Mouse (Mus musculus) leukemia stem cell, adult 10-12 weeks (primary cell): ENCODE measurements around the gene Olfr1009. TPM values are rescaled to one million over a fixed set of nuclear protein-coding genes. Genes with fewer than 3 reads are reported as not detected.

ENCODE experiments used
- polyA plus RNA-seq: library from polyadenylated mRNA; stranded (reverse); fragments of >175 nt; gene quantifications from 2 replicates; pipeline ENCODE4 v1.2.3, GENCODE M21; 2012; ENCODE audit warnings: low replicate concordance

Gene Olfr1009
- polyA plus RNA-seq, result 0.12 TPM in 1 of 2 replicates, not detected in the other

GRCm38 (mm10) chr2:85715119-85715518 lies at the start of gene Olfr1009:
Olfr1009 (plus strand) TSS chr2:85715419.

DNA sequence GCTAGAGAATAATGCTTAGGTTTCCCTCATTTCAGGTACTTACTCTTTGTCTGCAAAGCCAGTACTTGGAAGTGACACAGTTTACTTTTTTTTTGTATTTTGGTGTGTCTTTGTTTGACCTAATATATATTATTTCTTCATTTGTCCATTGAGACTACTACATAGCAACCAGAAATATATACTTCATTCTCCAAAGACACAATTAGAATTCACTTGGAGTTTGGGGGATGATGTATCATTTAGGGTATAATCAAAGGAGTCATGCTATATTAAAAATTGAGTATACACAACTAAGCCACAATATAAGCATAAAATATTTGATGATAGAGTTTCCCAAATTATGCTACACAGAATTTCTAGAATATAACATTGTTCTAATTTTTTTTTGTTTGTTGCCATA lies 36.6 kb upstream of the Olfr1009 start, which contains the start of gene Olfr1006:
Gene Olfr1006 (minus strand): TSS at position 101 of the 400 bp plus-strand sequence.

GRCm38 (mm10) chr2:85689131-85689530 lies 26.1 kb upstream of the Olfr1009 start, which contains the start of gene Olfr1008:
Olfr1008 (plus strand) TSS chr2:85689431.

DNA sequence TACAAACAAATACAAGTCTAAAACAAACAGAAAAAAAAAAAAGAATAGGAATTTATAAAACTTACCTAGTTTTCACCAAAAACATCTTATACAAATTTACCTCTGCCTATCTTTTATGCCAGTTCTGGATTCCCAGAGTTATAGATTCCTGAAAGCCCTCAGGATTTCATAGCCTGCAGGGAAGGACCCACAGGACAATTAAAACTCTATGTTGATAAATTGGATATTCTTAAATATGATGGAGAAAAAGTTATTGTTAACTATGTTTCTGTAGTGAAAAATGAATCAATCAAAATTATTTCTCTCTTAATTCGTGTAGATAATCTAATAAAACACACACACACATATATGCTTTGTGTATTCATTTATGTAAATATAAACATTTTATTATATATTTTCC lies 47.4 kb downstream of the Olfr1009 start, which contains the start of gene Olfr1012:
Gene Olfr1012 (minus strand): TSS at position 101 of the 400 bp plus-strand sequence.

DNA sequence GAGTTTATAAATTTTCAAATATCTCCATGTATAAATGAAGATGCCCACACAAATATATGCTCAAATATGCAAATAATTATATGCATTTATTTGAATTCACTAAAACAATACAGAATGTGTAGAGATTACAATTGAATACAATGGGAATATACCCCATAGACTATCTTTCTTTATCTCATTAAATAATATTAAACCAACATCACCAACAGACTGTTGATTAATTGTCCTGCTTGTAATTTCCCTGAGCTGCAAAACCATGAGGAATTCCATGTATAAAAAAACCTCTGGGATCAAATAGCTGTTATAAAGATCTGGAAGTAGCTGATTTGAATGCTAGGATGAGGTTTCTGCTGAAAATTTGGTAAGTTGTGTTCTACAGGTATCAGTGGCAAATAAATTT lies 51.6 kb downstream of the Olfr1009 start, which contains the start of gene Olfr1013:
Gene Olfr1013 (plus strand): TSS at position 301 of the 400 bp plus-strand sequence.

DNA sequence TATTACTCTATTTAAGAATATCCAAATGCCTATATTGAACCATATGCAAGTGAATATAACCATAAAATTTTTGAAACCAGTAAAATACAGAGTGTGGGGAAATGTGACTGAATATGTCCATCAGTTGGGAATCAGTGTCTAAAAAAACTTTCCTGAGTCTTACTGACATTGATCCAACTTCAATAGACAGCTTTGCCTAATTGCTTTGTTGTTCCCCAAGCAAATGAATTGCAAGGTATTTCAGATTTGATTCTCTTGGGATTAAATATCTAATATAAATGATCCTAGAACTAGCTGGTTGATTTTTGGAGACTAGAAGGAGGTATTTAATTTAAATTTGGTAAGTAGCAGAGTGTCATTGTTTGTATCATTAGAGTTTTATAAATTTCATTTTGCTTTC lies 57.2 kb downstream of the Olfr1009 start, which contains the start of gene Olfr1014:
Gene Olfr1014 (plus strand): TSS at position 301 of the 400 bp plus-strand sequence.

Other genes starting within 250 kb of the Olfr1009 start
- gene 4833423E24Rik, start 196.4 kb upstream of the Olfr1009 start, polyA plus RNA-seq, result not detected in 2 replicates
- not detected in 2 replicates for gene Olfr996, start 136.2 kb upstream of the Olfr1009 start, polyA plus RNA-seq
- gene Olfr998, start 126.5 kb upstream of the Olfr1009 start, polyA plus RNA-seq, result not detected in 2 replicates
- gene Olfr1000, start 103.5 kb upstream of the Olfr1009 start, polyA plus RNA-seq, result not detected in 2 replicates
- gene Olfr1002, start 64.7 kb upstream of the Olfr1009 start, polyA plus RNA-seq, result not detected in 2 replicates
- gene Olfr154, start 51.0 kb upstream of the Olfr1009 start, polyA plus RNA-seq, result not detected in 2 replicates
- gene Olfr1006, start 36.7 kb upstream of the Olfr1009 start, polyA plus RNA-seq, result not detected in 2 replicates
- gene Olfr1008, start 26.0 kb upstream of the Olfr1009 start, polyA plus RNA-seq, result not detected in 2 replicates
- gene Olfr1012, start 47.3 kb downstream of the Olfr1009 start, polyA plus RNA-seq, result not detected in 2 replicates
- not detected in 2 replicates for gene Olfr1013, start 51.7 kb downstream of the Olfr1009 start, polyA plus RNA-seq
- not detected in 2 replicates for gene Olfr1014, start 57.3 kb downstream of the Olfr1009 start, polyA plus RNA-seq
- not detected in 2 replicates for gene Olfr1015, start 66.6 kb downstream of the Olfr1009 start, polyA plus RNA-seq
- gene Olfr1016, start 87.1 kb downstream of the Olfr1009 start, polyA plus RNA-seq, result not detected in 2 replicates
- gene Olfr1018, start 103.1 kb downstream of the Olfr1009 start, polyA plus RNA-seq, result not detected in 2 replicates
- not detected in 2 replicates for gene Olfr1019, start 130.1 kb downstream of the Olfr1009 start, polyA plus RNA-seq
- not detected in 2 replicates for gene Olfr1020, start 131.6 kb downstream of the Olfr1009 start, polyA plus RNA-seq
- not detected in 2 replicates for gene Olfr1022, start 153.2 kb downstream of the Olfr1009 start, polyA plus RNA-seq
- gene Olfr1023, start 170.2 kb downstream of the Olfr1009 start, polyA plus RNA-seq, result not detected in 2 replicates
- not detected in 2 replicates for gene Olfr1024, start 189.6 kb downstream of the Olfr1009 start, polyA plus RNA-seq
- not detected in 2 replicates for gene Olfr1025-ps1, start 199.8 kb downstream of the Olfr1009 start, polyA plus RNA-seq
- gene Olfr1026, start 206.1 kb downstream of the Olfr1009 start, polyA plus RNA-seq, result not detected in 2 replicates
- gene Olfr1028, start 235.0 kb downstream of the Olfr1009 start, polyA plus RNA-seq, result not detected in 2 replicates